Mouse (Mus musculus): ENCODE results near the gene Trip13. TPM values are rescaled to one million over a fixed set of nuclear protein-coding genes. Genes with fewer than 3 reads are reported as not detected.

Trip13 gene
- polyA plus RNA-seq, 1 experiment from 2014 or later, result 7.7 TPM

GRCm38 (mm10) chr13:73961177-73961576 is 23.6 kb upstream of the Trip13 start:
- H3K4me1 ChIP-seq (ENCODE audit: insufficient read depth), result no peaks in the 10 kb centered on the region
- ATAC-seq (no peak), DNase-seq (no peak)
- TF ChIP-seq CTCF (IDR thresholded peaks at IDR 0.05; ENCODE audit: low read depth) (peak; percentile 27), EP300 (IDR thresholded peaks at IDR 0.05; ENCODE audit: low read depth) (no peak)
- H3K27ac ChIP-seq (ENCODE audit: low read depth), result no peak overlapping the region
- no peak overlapping the region for H3K9ac ChIP-seq (replicated peaks)
- H3K4me3 ChIP-seq (ENCODE audit: low read depth, low read length), result no peak overlapping the region
- no peaks in the 10 kb centered on the region for H3K9me3 ChIP-seq (ENCODE audit: low read length)
- H3K36me3 ChIP-seq (replicated peaks; ENCODE audit: insufficient read depth, low read length), result peaks cover 29% of the 10 kb centered on the region
- WGBS (ENCODE audit: insufficient replicate concordance), result 80% methylated on average over 4 of the region's 4 CpGs
- H3K4me2 ChIP-seq (ENCODE audit: low read depth, low read length), result no peak overlapping the region
- H3K27me3 ChIP-seq (ENCODE audit: insufficient read depth, low read length), result no peaks in the 10 kb centered on the region

DNA sequence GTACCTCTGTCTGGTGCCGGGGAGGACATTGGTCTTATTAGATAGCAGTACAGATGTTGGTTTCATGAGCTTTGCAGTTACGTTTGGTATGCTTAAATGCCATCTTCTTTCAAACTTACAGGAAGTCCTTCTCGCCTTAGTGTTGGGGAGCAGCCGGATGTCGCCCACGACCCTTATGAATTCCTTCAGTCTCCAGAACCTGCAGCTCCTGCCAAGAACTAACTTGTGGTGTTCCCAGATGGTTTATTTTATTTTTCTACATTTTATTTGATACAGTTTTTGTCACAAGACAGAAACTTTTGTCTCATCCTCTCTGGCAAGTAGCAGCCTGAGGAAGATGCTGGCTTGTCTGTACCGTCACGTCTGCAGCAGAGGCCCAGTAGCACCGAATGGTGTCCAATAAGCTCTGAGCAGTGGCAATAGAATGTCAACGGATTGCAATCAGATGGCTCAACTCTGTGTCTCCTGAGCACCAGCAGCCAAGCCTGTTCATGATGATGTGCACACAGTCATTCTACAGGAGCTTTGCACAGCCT is 22.6 kb upstream of the Trip13 start:
- WGBS (ENCODE audit: insufficient replicate concordance), result 88% methylated on average over 10 of the region's 10 CpGs
- H3K9me3 ChIP-seq (ENCODE audit: low read length), result no peaks in the 10 kb centered on the region
- H3K9ac ChIP-seq (replicated peaks), result no peak overlapping the region
- ATAC-seq (no peak), DNase-seq (no peak)
- no peaks in the 10 kb centered on the region for H3K27me3 ChIP-seq (ENCODE audit: insufficient read depth, low read length)
- no peak overlapping the region for H3K4me3 ChIP-seq (ENCODE audit: low read depth, low read length)
- TF ChIP-seq CTCF (IDR thresholded peaks at IDR 0.05; ENCODE audit: low read depth) (no peak), EP300 (IDR thresholded peaks at IDR 0.05; ENCODE audit: low read depth) (no peak)
- no peak overlapping the region for H3K27ac ChIP-seq (ENCODE audit: low read depth)
- H3K4me2 ChIP-seq (ENCODE audit: low read depth, low read length), result no peak overlapping the region
- H3K4me1 ChIP-seq (ENCODE audit: insufficient read depth), result no peaks in the 10 kb centered on the region
- H3K36me3 ChIP-seq (replicated peaks; ENCODE audit: insufficient read depth, low read length), result peaks cover 34% of the 10 kb centered on the region

DNA sequence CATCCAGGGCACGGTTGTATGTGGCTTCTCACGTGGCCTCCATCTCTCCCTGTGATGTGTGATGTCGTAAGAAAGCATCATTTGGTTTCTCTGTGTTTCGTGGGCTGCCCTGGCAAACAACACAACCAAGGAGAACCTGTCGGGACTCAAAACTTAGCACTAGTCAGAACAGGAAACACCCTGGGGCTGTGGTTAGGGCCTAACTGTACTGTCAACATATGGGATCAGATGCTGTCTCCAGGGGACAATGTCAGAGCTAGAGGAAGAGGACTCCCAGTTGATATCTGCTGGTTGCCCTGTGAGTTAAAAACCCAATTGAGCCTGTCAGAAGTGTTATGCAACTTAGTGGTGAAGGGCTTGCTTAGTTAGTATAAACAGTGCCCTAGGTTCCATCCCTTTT is 17.9 kb upstream of the Trip13 start:
- Histone ChIP-seq H3K9ac (replicated peaks) (no peak overlapping the region), H3K4me2 (ENCODE audit: low read depth, low read length) (no peak overlapping the region), H3K27ac (ENCODE audit: low read depth) (no peak overlapping the region), H3K4me1 (ENCODE audit: insufficient read depth) (no peaks in the 10 kb centered on the region), H3K9me3 (ENCODE audit: low read length) (no peaks in the 10 kb centered on the region), H3K4me3 (ENCODE audit: low read depth, low read length) (no peak overlapping the region), H3K27me3 (ENCODE audit: insufficient read depth, low read length) (no peaks in the 10 kb centered on the region), H3K36me3 (replicated peaks; ENCODE audit: insufficient read depth, low read length) (peaks cover 58% of the 10 kb centered on the region)
- no peak for TF ChIP-seq CTCF (IDR thresholded peaks at IDR 0.05; ENCODE audit: low read depth)
- no peak for TF ChIP-seq EP300 (IDR thresholded peaks at IDR 0.05; ENCODE audit: low read depth)
- DNase-seq (no peak), ATAC-seq (no peak)
- 46% methylated on average over 5 of the region's 5 CpGs for WGBS (ENCODE audit: insufficient replicate concordance)

DNA sequence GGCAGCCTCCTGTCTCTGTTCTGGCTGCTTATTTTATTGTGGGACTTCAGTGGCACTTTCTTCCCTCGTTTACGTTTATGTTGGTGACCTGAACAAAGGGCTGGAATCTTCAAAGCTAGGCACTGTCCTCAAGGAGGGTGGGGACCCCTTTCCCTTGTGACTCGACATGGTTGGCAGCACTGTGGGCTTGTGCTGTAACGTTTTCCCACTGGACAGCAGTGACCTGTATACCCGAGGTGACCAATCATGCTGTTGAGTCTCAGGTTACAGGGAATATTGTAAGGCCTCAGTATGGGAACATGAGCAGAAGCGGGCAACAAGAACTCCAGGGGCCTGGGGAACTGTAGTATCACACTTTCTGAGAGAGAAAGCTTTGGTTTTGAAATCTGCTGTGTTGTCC is 17.1 kb upstream of the Trip13 start:
- peaks cover 58% of the 10 kb centered on the region for H3K36me3 ChIP-seq (replicated peaks; ENCODE audit: insufficient read depth, low read length)
- ATAC-seq (no peak), DNase-seq (no peak)
- no peaks in the 10 kb centered on the region for H3K9me3 ChIP-seq (ENCODE audit: low read length)
- 80% methylated on average over 6 of the region's 6 CpGs for WGBS (ENCODE audit: insufficient replicate concordance)
- no peaks in the 10 kb centered on the region for H3K27me3 ChIP-seq (ENCODE audit: insufficient read depth, low read length)
- H3K4me1 ChIP-seq (ENCODE audit: insufficient read depth), result no peaks in the 10 kb centered on the region
- TF ChIP-seq CTCF (IDR thresholded peaks at IDR 0.05; ENCODE audit: low read depth), result no peak
- no peak for TF ChIP-seq EP300 (IDR thresholded peaks at IDR 0.05; ENCODE audit: low read depth)
- H3K9ac ChIP-seq (replicated peaks), result no peak overlapping the region
- H3K4me2 ChIP-seq (ENCODE audit: low read depth, low read length), result no peak overlapping the region
- H3K27ac ChIP-seq (ENCODE audit: low read depth), result no peak overlapping the region
- H3K4me3 ChIP-seq (ENCODE audit: low read depth, low read length), result no peak overlapping the region

GRCm38 (mm10) chr13:73953551-73954130 is 16.1 kb upstream of the Trip13 start:
- no peak for ATAC-seq

DNA sequence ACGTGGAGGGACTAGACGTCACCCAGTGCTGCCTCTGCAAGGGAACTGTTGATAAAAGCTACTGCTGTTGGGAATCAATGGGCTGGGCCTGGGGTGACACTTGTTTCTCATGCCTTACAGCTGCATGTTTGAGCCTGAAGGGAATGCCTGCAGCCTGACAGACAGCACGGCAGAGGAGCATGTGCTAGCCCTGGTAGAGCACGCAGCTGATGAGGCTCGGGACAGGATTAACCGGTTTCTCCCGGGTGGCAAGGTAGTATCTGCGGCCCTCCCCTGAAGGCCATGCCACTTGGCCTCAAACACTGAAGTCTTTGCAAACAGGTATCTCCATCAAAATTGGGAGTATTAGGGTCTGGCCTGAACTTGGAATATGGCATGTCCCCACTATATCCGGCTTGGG is 7.0 kb upstream of the Trip13 start:
- peaks cover 62% of the 10 kb centered on the region for H3K36me3 ChIP-seq (replicated peaks; ENCODE audit: insufficient read depth, low read length)
- 85% methylated on average over 9 of the region's 9 CpGs for WGBS (ENCODE audit: insufficient replicate concordance)

More at GRCm38 (mm10) chr13:73953551-73954130, 16.1 kb upstream of the Trip13 start:
- Histone ChIP-seq H3K27ac (ENCODE audit: low read depth) (no peak overlapping the region), H3K27me3 (ENCODE audit: insufficient read depth, low read length) (no peaks in the 10 kb centered on the region), H3K9me3 (ENCODE audit: low read length) (no peaks in the 10 kb centered on the region), H3K4me2 (ENCODE audit: low read depth, low read length) (no peak overlapping the region), H3K4me3 (ENCODE audit: low read depth, low read length) (no peak overlapping the region), H3K4me1 (ENCODE audit: insufficient read depth) (no peaks in the 10 kb centered on the region), H3K36me3 (replicated peaks; ENCODE audit: insufficient read depth, low read length) (peaks cover 59% of the 10 kb centered on the region), H3K9ac (replicated peaks) (no peak overlapping the region)
- TF ChIP-seq EP300 (IDR thresholded peaks at IDR 0.05; ENCODE audit: low read depth), result no peak
- TF ChIP-seq CTCF (IDR thresholded peaks at IDR 0.05; ENCODE audit: low read depth), result no peak
- WGBS (ENCODE audit: insufficient replicate concordance), result 92% methylated on average over 1 of the region's 1 CpGs
- no peak for DNase-seq

More for the DNA sequence above, 7.0 kb upstream of the Trip13 start:
- no peaks in the 10 kb centered on the region for H3K9me3 ChIP-seq (ENCODE audit: low read length)
- no peak for DNase-seq
- TF ChIP-seq EP300 (IDR thresholded peaks at IDR 0.05; ENCODE audit: low read depth) (no peak), CTCF (IDR thresholded peaks at IDR 0.05; ENCODE audit: low read depth) (no peak)
- no peak for ATAC-seq
- H3K4me3 ChIP-seq (ENCODE audit: low read depth, low read length), result no peak overlapping the region
- H3K4me1 ChIP-seq (ENCODE audit: insufficient read depth), result no peaks in the 10 kb centered on the region
- no peak overlapping the region for H3K4me2 ChIP-seq (ENCODE audit: low read depth, low read length)
- H3K27me3 ChIP-seq (ENCODE audit: insufficient read depth, low read length), result no peaks in the 10 kb centered on the region
- H3K27ac ChIP-seq (ENCODE audit: low read depth), result no peak overlapping the region
- no peak overlapping the region for H3K9ac ChIP-seq (replicated peaks)
